Mouse (Mus musculus) B cell, adult 67 days (primary cell): ENCODE measurements around the gene Rasgrf1. TPM values are rescaled to one million over a fixed set of nuclear protein-coding genes. Genes with fewer than 3 reads are reported as not detected.

Source experiments
- total RNA-seq, 2 experiments: library from RNA; stranded (reverse); gene quantifications; 4 replicates each; pipeline ENCODE4 v1.2.4; 2023

Gene Rasgrf1
- total RNA-seq, result under 1 TPM in 1 of 2 experiments, not detected in 1; 0.47 TPM

DNA sequence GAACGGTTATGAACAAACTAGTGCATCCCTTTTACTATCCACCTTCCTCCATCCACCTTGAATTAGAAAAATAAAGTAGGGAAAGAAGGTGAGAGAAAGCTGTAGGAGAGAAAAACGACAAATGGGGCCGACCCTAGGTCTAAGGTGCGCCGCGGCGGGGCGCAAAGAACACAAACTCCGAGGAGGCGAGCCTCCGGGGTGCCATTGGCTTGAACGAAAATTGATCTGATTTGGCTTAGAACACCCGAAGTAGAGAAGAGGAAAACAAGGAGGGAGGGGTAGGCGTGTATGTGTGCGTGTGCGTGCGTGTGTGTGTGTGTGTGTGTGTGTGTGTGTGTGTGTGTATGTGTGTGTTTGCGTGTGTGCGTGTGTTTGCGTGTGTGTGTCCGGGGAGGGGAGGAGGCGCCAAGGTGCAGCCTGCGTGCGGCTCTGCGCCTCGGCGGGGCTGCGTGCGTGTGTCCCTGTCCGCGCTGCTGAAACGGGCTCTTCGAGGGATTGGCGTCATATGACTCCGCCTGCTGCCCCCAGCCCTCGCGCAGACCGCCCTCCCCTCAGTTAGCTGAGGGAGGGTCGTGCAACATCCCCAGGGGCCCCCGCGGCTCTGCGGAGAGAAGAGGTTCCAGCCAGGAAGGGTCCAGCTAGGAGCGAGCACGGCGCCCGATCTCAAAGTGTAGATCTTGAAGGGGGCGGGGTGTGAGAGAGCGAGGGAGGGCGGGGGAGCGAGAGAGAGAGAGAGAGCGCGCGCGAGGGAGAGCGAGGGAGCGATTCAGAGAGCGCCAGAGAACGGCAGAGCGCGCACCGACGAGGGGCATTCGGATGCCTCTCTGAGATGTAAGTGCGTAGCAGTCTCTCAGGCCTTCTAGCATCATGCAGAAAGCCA is at the start of gene Rasgrf1:
Gene Rasgrf1, plus strand, starts transcription at position 778 of the 880 bp plus-strand sequence.

GRCm38 (mm10) chr9:90053852-90054251 is 144.1 kb downstream of the Rasgrf1 start, which contains the start of gene Ctsh:
Ctsh (plus strand) TSS chr9:90054152.

Other genes with a start within 250 kb of the Rasgrf1 start
- gene Tmed3, start 204.8 kb upstream of the Rasgrf1 start, total RNA-seq, result 10 to 100 TPM; 26.7 to 31.7 TPM
- gene Ankrd34c, start 171.4 kb upstream of the Rasgrf1 start, total RNA-seq, result under 1 TPM; 0.21 to 0.29 TPM
- gene Ctsh, start 144.2 kb downstream of the Rasgrf1 start, total RNA-seq, result 100 to 1,000 TPM; 445 to 488 TPM
- gene Morf4l1, start 204.9 kb downstream of the Rasgrf1 start, total RNA-seq, result 100 to 1,000 TPM; 432 to 481 TPM